Mouse (Mus musculus) neural tube, embryonic 15.5 days (tissue): ENCODE measurements at regions not wholly inside any gene's neighbourhood (a gene's known extent, or its start where the extent isn't known, plus 50 kb on each side); places are given as distances from the start of the nearest gene placed in this dataset.
A peak's percentile ranks its signal among the peaks of the same experiment; 100 is the strongest.

Source experiments
- ATAC-seq: fragments of 200-750 bp; cut with Nextera tagmentation; 2 replicates; pipeline ENCODE4 v1.8.0; 2017; ENCODE audit warnings: mild to moderate bottlenecking, moderate TSS enrichment, moderate library complexity; ENCODE audit not compliant: low FRiP score
- H3K27ac ChIP-seq: fragments of 300-500 bp; sonication (generic); replicated peaks from 2 replicates; pipeline ENCODE4 v1.5.1; 2015; ENCODE audit warnings: mild to moderate bottlenecking, inconsistent platforms
- H3K27me3 ChIP-seq: fragments of 300-500 bp; sonication (generic); replicated peaks from 2 replicates; pipeline ENCODE4 v1.6.1; 2015; ENCODE audit warnings: inconsistent platforms
- H3K36me3 ChIP-seq: fragments of 300-500 bp; sonication (generic); 2 replicates; pipeline ENCODE4 v1.6.1; 2015; ENCODE audit warnings: inconsistent platforms
- H3K4me1 ChIP-seq: fragments of 300-500 bp; sonication (generic); 2 replicates; pipeline ENCODE4 v1.6.1; 2015; ENCODE audit warnings: inconsistent platforms
- H3K4me2 ChIP-seq: fragments of 300-500 bp; sonication (generic); 2 replicates; pipeline ENCODE4 v1.6.1; 2015; ENCODE audit warnings: inconsistent platforms, mild to moderate bottlenecking, moderate library complexity
- H3K4me3 ChIP-seq: fragments of 300-500 bp; sonication (generic); replicated peaks from 2 replicates; pipeline ENCODE4 v1.5.1; 2015; ENCODE audit warnings: mild to moderate bottlenecking, inconsistent platforms
- H3K9ac ChIP-seq: fragments of 300-500 bp; sonication (generic); replicated peaks from 2 replicates; pipeline ENCODE4 v1.6.1; 2015; ENCODE audit warnings: mild to moderate bottlenecking, inconsistent platforms
- H3K9me3 ChIP-seq: fragments of 300-500 bp; sonication (generic); replicated peaks from 2 replicates; pipeline ENCODE4 v1.6.1; 2016; ENCODE audit warnings: inconsistent platforms
- WGBS: fragments of 180-500 bp; shearing (Covaris S2); methylation state at CpG from one replicate; pipeline ENCODE4 v1.1.7; 2015; ENCODE audit warnings: mixed read lengths; 5-methylcytosine and 5-hydroxymethylcytosine counted together

DNA sequence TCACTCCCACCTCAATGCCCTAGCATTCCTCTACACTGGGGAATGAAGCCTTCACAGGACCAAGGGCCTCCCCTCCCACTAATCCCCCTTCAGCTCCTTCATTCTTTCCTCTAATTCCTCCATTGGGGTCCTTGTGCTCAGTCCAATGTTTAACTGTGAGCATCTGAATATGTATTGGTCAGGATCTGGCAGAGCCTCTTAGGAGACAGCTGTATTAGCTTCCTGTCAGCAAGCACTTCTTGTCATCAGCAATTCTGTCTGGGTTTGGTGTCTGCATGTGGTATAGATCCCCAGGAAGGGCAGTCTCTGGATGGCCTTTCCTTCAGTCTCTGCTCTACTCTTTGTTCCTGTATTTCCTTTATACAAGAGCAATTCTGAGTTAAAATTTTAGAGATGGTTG is 426.8 kb upstream of the 2610001J05Rik start:
- H3K4me1 ChIP-seq: no peaks in the 10 kb centered on the region
- H3K36me3 ChIP-seq: no peaks in the 10 kb centered on the region
- H3K27me3 ChIP-seq: no peaks in the 10 kb centered on the region
- H3K4me3 ChIP-seq: no peak overlapping the region
- no peak for ATAC-seq
- H3K9ac ChIP-seq: no peak overlapping the region
- no peak overlapping the region for H3K27ac ChIP-seq
- H3K4me2 ChIP-seq: no peak overlapping the region
- H3K9me3 ChIP-seq: no peaks in the 10 kb centered on the region

DNA sequence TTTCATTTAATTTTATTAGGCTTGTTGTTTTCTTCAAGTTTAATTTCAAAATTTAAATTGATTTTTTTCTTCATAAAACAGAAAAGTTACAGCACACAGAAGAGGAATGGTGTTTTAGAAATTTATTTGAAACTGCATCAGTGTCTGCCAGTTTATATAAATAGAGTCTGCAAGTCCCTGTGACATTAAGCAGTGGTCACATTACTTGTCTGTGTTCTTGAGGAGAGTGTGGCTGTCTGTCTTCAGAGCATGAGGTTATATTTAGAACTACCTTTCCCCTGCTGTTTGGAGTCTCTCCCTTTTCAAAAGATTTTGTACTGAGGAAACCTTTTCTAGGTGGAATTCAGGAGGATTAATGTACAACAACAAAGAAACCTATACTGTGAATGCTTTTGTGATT is 426.1 kb upstream of the 2610001J05Rik start:
- Histone ChIP-seq H3K9ac (no peak overlapping the region), H3K27me3 (no peaks in the 10 kb centered on the region)

GRCm38 (mm10) chr6:14290843-14291242 is 419.5 kb upstream of the 2610001J05Rik start:
- no peak overlapping the region for H3K4me3 ChIP-seq
- no peaks in the 10 kb centered on the region for H3K27me3 ChIP-seq
- no peak overlapping the region for H3K9ac ChIP-seq
- no peaks in the 10 kb centered on the region for H3K36me3 ChIP-seq
- no peak overlapping the region for H3K4me2 ChIP-seq
- H3K9me3 ChIP-seq: no peaks in the 10 kb centered on the region
- no peak overlapping the region for H3K27ac ChIP-seq
- WGBS: 56% methylated on average over 1 of the region's 1 CpGs
- no peaks in the 10 kb centered on the region for H3K4me1 ChIP-seq
- no peak for ATAC-seq

More for the DNA sequence above, 426.1 kb upstream of the 2610001J05Rik start:
- ATAC-seq: no peak
- Histone ChIP-seq H3K4me3 (no peak overlapping the region), H3K9me3 (no peaks in the 10 kb centered on the region), H3K4me1 (no peaks in the 10 kb centered on the region), H3K36me3 (no peaks in the 10 kb centered on the region), H3K27ac (no peak overlapping the region), H3K4me2 (no peak overlapping the region)

- H3K27ac ChIP-seq: no peak overlapping the region
Measured at GRCm38 (mm10) chr6:14281476-14281875, 410.2 kb upstream of the 2610001J05Rik start.

DNA sequence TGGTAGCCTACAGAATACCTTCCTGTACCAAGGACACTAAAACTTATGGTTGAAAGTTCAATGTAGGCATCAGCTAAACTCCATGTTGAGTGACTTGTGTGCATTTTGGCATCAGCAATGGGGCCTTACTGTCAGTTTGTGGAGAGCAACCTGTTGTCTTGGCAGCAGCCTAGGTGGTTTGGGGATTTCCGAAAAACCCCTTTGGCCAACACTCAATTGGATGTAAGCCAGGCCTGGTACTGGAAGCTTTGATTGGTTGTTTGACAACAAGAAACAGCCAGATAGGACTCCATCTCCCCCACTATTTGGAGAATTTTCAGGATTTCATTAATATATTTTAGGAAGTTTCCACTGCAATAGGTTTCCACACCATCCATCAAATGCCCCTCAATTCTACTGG is 390.6 kb upstream of the 2610001J05Rik start:
- 90% methylated on average over 1 of the region's 1 CpGs for WGBS
- H3K4me3 ChIP-seq: no peak overlapping the region
- H3K4me1 ChIP-seq: no peaks in the 10 kb centered on the region
- H3K4me2 ChIP-seq: no peak overlapping the region
- H3K36me3 ChIP-seq: no peaks in the 10 kb centered on the region
- no peaks in the 10 kb centered on the region for H3K27me3 ChIP-seq
- H3K9me3 ChIP-seq: no peaks in the 10 kb centered on the region
- no peak for ATAC-seq
- H3K9ac ChIP-seq: no peak overlapping the region
- H3K27ac ChIP-seq: no peak overlapping the region

More at GRCm38 (mm10) chr6:14281476-14281875, 410.2 kb upstream of the 2610001J05Rik start:
- H3K4me1 ChIP-seq: no peaks in the 10 kb centered on the region
- no peak overlapping the region for H3K4me3 ChIP-seq
- WGBS: 86% methylated on average over 2 of the region's 2 CpGs
- no peak for ATAC-seq
- no peaks in the 10 kb centered on the region for H3K36me3 ChIP-seq
- no peaks in the 10 kb centered on the region for H3K27me3 ChIP-seq
- no peaks in the 10 kb centered on the region for H3K9me3 ChIP-seq
- H3K4me2 ChIP-seq: no peak overlapping the region
- no peak overlapping the region for H3K9ac ChIP-seq

GRCm38 (mm10) chr6:14240331-14240730 is 369.0 kb upstream of the 2610001J05Rik start:
- no peaks in the 10 kb centered on the region for H3K4me1 ChIP-seq
- H3K27ac ChIP-seq: no peak overlapping the region
- no peaks in the 10 kb centered on the region for H3K27me3 ChIP-seq
- no peak overlapping the region for H3K9ac ChIP-seq
- no peaks in the 10 kb centered on the region for H3K36me3 ChIP-seq
- H3K9me3 ChIP-seq: no peaks in the 10 kb centered on the region
- H3K4me2 ChIP-seq: no peak overlapping the region
- no peak for ATAC-seq
- H3K4me3 ChIP-seq: no peak overlapping the region

DNA sequence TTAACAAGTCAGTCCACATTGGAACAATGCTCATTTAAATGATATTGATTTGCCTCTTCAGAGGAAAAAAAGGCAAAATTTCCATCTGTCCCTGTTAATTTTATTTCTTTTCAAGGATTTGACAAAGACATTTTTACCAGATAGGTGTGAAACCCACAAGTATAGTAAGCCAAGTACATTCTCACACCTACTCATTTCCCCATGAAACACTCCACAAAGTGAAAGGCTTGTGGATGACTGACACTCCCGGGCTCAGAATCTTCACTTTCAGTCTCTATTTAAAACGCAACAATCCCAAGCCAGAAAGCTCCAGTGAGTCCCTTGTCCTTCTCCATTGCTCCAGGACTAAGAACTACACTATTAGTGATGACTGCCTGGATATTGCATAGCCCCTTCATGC is 367.8 kb upstream of the 2610001J05Rik start:
- Histone ChIP-seq H3K4me1 (no peaks in the 10 kb centered on the region), H3K9ac (no peak overlapping the region), H3K4me2 (no peak overlapping the region), H3K27ac (no peak overlapping the region), H3K4me3 (no peak overlapping the region), H3K36me3 (no peaks in the 10 kb centered on the region), H3K9me3 (no peaks in the 10 kb centered on the region), H3K27me3 (no peaks in the 10 kb centered on the region)
- ATAC-seq: no peak
- 65% methylated on average over 2 of the region's 2 CpGs for WGBS

DNA sequence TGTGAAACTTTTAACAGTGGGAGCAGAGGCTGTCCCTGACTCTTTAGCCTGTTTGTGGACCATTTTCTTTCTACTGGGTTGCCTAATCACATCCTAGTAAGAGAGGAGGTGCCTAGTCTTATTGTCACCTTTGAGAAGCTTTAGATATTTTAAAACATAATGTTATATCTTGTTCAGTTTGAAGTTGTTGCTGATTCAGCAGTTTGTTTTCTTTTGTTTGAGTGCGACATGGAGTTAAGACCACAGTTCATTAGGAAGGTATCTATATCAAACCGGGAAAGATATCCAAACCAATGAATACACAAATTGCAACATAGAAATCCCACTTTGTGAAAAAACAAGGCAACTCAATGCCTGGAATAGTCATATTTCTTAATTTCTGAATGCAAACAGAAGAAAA is 359.5 kb upstream of the 2610001J05Rik start:
- Histone ChIP-seq H3K4me2 (no peak overlapping the region), H3K27me3 (no peaks in the 10 kb centered on the region), H3K27ac (no peak overlapping the region), H3K9ac (no peak overlapping the region), H3K36me3 (no peaks in the 10 kb centered on the region), H3K9me3 (no peaks in the 10 kb centered on the region), H3K4me3 (no peak overlapping the region), H3K4me1 (no peaks in the 10 kb centered on the region)
- WGBS: 98% methylated on average over 2 of the region's 2 CpGs
- no peak for ATAC-seq

DNA sequence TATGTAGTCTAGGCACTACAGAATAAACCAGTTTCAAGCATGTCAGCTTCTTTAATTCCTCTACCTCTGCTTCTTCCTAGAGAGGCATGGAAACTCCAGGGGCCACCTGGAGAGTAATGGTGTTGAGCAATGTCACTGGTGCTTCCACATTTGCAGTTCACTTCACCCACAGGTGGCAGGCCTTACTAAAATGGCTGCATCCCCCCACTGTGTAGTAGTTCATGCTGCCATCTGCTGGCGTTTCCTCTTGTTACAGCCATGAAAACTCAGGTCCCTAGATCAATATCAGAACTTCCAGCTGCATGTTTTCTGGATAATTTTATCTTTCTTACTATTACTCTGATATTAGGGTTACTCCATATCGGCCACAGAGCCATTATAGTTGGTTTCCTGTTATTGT is 336.2 kb upstream of the 2610001J05Rik start:
- no peaks in the 10 kb centered on the region for H3K9me3 ChIP-seq
- 18% methylated on average over 2 of the region's 2 CpGs for WGBS
- peak; percentile 63; the same call in 1 of the 2 replicates for ATAC-seq
- H3K9ac ChIP-seq: no peak overlapping the region
- H3K4me1 ChIP-seq: no peaks in the 10 kb centered on the region
- no peak overlapping the region for H3K4me2 ChIP-seq
- no peak overlapping the region for H3K27ac ChIP-seq
- H3K36me3 ChIP-seq: no peaks in the 10 kb centered on the region
- no peaks in the 10 kb centered on the region for H3K27me3 ChIP-seq
- no peak overlapping the region for H3K4me3 ChIP-seq

- H3K4me1 ChIP-seq: no peaks in the 10 kb centered on the region
- H3K4me3 ChIP-seq: no peak overlapping the region
- H3K4me2 ChIP-seq: no peak overlapping the region
- no peak overlapping the region for H3K9ac ChIP-seq
- WGBS: 71% methylated on average over 3 of the region's 3 CpGs
- no peak overlapping the region for H3K27ac ChIP-seq
- H3K27me3 ChIP-seq: no peaks in the 10 kb centered on the region
- H3K9me3 ChIP-seq: no peaks in the 10 kb centered on the region
- H3K36me3 ChIP-seq: no peaks in the 10 kb centered on the region
- ATAC-seq: no peak
Measured at GRCm38 (mm10) chr6:14197107-14197506, 325.8 kb upstream of the 2610001J05Rik start.

- Histone ChIP-seq H3K9ac (no peak overlapping the region), H3K4me3 (no peak overlapping the region), H3K27ac (no peak overlapping the region), H3K4me2 (no peak overlapping the region), H3K36me3 (no peaks in the 10 kb centered on the region), H3K27me3 (no peaks in the 10 kb centered on the region), H3K4me1 (no peaks in the 10 kb centered on the region), H3K9me3 (no peaks in the 10 kb centered on the region)
- ATAC-seq: no peak
- WGBS: 92% methylated on average over 5 of the region's 5 CpGs
Measured at GRCm38 (mm10) chr6:14195351-14195750, 324.0 kb upstream of the 2610001J05Rik start.

GRCm38 (mm10) chr6:14191387-14192023 is 320.2 kb upstream of the 2610001J05Rik start:
- H3K9me3 ChIP-seq: no peaks in the 10 kb centered on the region
- H3K4me2 ChIP-seq: no peak overlapping the region
- H3K27ac ChIP-seq: no peak overlapping the region
- no peak overlapping the region for H3K9ac ChIP-seq
- 73% methylated on average over 4 of the region's 4 CpGs for WGBS
- H3K4me1 ChIP-seq: no peaks in the 10 kb centered on the region
- ATAC-seq: no peak
- no peaks in the 10 kb centered on the region for H3K27me3 ChIP-seq
- no peak overlapping the region for H3K4me3 ChIP-seq
- no peaks in the 10 kb centered on the region for H3K36me3 ChIP-seq
